Mouse (Mus musculus): ENCODE measurements around the gene Lrrc51.

Gene Lrrc51

DNA sequence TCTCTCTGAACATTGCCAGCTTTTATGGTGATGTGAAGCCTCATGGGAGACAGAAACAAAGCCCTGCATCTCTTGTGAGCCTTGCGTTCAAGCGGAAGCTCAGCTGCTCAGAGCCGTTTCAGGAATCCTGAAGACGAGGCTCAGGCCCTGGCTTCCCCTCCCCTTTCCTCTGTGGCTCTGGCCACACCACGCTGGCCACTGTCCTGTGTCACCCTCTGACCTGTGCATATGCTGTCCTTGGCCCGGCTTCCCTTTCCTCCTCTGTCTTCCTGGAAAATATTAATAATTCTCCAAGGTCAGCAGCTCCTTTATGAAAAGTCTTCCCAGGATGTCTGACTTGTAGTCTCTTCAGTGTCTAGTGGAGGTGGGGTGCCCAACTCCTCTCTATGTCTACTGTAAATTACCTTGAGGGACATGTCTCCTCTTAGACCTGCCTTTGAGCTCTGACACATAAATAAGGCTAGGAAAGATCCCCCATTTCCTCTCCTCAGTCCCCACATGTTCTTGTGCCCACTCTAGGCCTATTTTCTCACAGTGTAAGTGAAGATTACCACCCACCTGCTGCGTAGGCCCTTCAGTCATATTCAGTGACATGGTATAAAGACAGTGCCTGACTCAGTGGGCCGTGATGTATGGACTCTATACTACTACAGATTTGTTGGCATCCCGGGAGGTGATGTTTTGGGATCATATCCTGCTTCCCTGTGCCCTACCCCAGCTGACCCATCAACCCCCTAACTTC lies 51.1 kb downstream of the Lrrc51 start:
- DNase-seq (ENCODE audit: low spot score), result no peak

DNA sequence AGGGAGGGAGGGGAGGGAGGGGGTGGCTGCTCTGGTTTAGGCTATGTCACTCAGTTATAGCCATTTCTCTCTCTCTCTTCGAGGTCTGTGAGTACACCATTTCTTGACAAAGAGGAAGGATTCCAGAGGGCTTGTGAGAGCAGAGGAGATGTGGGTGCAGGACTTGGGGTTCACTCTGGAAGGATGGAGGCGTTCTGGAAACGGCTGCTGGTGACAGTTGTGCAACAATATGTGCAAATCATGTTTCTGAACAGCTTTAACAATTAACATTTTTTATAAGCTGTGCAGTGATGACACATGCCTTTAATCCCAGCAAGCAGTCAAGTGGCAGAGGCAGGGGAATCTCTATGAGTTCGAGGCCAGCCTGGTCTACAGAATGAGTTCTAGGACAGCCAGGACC lies 52.8 kb downstream of the Lrrc51 start:
- no peak for DNase-seq (ENCODE audit: low spot score)

DNA sequence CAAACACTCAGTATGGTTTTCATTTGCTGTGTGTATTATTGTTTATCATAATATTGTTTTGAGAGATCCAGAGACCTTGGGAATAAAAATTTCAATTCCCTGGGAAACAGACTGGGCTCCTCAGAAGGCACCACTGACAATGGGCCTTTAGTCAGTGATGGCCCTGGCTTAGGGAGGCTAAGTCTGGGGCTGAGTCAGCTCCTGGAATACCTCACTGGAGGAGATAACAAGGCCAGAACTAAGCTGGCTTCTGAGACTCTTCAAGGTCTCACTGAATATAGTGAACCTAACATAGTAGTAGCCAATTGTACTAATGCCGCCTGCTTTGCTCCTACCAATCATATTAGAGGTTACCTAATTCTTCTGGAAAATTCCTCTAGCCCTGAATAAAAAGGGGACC lies 57.7 kb downstream of the Lrrc51 start:
- no peak for DNase-seq (ENCODE audit: low spot score)

DNA sequence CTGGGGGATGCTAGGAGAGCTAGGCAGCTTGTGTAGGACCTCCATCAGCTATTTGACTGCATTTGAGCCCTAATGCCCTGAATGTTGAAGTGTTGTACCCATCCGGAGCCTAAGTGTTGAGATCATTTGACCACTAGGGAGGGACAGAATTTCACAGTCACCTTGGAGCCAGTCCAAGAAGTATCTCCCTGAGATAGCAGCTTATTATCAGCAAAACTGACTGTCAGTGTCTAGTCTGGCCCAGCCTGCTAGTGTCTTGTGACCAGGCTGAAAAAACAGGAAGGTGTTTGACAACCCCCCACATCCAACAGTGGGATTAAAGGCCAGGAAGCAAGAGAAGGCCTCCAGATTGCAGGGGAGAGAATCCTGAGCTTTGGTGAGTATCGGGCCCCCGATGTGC lies 62.4 kb downstream of the Lrrc51 start:
- DNase-seq (ENCODE audit: low spot score), result no peak

DNA sequence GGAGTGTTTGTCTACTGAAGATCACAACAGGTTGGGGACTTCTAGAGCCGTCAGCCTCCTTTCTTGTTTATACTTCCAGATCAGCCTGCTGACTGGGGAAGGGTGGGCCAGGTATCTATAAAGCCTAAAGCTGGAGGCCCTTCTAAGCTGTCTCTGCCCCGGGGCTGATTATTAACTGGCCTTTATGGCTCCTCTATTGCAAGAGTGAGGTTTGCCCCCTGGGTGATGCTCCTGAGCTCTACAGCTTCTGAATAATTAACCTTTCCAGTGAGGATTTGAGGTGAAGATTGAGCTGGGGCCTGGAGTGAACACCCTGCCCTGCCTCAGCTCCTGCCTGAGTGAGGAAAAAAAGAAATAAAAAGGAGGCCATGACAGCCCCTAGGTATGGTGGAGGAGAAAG lies 63.1 kb downstream of the Lrrc51 start, which contains the start of gene Folr1:
Gene Folr1, minus strand, starts transcription at position 160 of the 400 bp plus-strand sequence.
- DNase-seq (ENCODE audit: low spot score), result no peak

DNA sequence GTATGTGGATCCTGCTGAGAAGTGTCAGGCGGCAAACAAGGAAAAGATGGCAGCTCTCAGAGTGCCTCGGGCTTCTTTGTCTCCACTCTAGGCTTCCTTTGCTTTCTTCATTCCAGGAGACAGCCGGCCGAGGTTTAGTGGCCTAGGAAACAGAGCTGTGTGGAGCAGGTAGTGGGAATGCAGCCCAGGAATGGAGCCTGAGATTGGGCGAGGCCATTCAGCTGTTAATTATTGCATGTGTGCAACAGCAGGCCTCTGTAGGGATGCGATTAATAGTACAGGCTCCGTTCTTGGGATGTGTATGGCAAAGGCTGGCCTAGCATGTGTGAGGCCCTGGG lies 64.6 kb downstream of the Lrrc51 start:
- no peak for DNase-seq (ENCODE audit: low spot score)

DNA sequence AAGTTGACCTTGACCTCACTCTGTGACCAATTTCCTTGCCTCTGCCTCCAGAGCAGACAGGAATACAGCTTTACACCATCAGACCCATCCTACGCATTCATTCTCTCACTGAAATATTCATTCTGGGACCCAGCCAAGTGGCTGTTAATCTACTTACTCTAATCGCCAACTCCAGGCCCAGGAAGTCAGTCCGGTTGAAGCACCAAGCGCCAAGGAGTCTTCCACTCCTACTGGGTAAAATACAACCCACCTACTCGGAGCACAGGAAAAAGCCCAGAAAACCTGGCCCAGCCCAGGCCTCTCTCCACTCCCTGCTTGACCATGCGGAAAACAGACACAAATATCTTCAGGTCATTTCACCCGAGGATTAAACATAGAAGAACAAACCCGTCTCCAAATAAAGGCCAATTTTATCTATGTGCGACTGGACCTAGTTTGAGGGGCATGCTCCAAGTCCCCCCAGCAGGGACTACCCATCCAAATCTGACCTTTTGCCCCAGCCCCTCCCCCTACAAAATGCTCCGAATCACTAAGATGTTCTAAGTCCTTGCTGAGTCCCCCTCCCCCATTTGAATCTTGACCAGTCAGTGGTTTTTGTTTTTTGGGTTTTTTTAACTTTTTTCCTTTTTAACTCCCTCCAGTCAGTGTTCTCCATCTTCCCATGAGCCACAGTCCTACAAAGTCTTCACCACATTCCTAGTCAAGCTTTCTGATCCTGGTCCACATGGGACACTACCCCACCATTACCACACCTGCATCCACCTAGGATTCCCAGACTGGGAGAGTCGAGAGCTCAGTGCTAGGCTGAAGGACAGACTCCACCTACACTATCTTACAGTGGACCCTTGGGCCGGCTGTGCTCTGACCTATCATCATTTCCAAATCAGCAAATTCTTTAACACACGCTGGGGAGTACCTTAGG lies 65.2 kb downstream of the Lrrc51 start:
- no peak for DNase-seq (ENCODE audit: low spot score)

DNA sequence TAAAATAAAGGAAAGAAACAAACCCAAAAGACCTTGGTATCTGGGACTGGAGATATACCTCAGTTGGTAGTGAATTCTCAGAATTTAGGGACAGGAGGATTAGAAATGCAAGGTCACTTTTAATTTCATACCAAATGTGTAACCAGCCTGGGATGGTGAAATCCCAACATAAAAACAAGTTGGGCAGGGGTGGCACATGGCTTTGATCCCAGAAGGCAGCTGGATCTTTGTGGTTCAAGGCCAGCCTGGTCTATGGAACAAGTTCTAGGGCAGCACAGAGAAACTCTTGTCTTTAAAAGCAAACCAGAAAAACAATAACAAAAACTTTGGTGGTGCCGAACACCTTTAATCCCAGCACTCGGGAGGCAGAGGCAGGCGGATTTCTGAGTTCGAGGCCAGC lies 66.2 kb downstream of the Lrrc51 start:
- DNase-seq (ENCODE audit: low spot score), result no peak

DNA sequence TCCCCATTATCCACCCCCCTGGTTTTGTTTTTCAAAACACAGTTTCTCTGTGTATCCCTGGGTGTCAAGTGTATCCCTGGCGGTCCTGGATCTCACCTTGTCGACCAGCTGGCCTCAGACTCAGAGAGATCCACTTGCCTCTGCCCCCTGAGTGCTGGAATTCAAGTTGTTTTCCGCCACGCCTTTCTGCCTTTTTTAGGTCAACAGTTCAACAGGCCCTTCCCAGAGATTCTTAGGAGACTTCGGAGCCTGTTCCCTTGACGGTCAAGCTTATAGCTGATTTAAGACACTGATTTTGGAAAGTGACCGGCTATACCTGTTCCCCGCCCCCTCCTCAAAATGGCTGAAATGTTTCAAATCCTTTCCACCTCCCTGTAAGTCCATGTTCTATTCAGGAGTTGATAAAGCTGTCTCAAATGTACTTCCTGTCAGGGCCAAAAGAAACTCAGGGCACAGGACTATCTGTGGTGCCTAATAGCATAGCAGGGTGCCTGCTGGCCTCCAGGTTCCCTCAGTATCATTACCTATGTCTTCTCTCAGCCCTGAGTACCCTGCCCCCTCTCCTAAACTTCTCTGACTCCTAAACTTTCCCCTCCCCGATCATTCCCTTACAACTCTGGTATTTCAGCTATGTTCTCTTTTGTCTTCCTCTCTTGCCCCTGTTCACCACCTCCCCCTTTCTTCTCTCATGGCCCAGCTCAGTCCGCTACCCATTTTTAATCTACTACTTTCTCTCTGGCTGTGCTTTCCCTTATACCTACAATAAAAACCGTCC lies 67.0 kb downstream of the Lrrc51 start:
- DNase-seq (ENCODE audit: low spot score), result no peak

DNA sequence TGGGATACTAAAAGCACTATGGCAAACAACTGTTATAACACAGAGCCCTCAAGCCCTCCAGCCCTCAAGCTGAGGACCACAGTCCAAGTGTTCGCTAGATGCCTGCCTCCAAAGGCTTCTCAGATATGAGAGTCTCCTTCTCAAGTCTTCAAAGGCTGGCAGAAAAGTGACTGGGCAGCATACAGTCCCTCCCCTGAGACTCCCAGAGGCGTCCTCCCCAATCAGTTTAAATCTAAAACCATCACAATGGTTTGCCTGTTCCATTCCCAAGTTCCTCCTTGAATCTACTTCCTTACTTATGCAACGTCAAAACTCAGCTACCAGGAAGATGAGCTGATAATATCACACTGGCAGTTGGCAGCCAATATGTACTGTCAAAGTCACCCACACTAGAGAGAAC lies 70.3 kb downstream of the Lrrc51 start, which contains the start of gene Anapc15:
Gene Anapc15, plus strand, starts transcription at position 301 of the 400 bp plus-strand sequence.
- no peak for DNase-seq (ENCODE audit: low spot score)

Measured in layer of hippocampus, adult 9-10 months (tissue).